Mouse (Mus musculus) G1E (cell line): ENCODE measurements around the gene Pnmal2.

ENCODE experiments used
- CTCF ChIP-seq: IDR thresholded peaks from 2 replicates; pipeline ENCODE4 v1.5.1; 2012; ENCODE audit warnings: low read depth, low read length, inconsistent platforms, mixed read lengths
- GATA1 ChIP-seq: IDR thresholded peaks from 2 replicates; pipeline ENCODE4 v1.6.1; 2012; ENCODE audit warnings: borderline replicate concordance, low read length, inconsistent platforms, mixed read lengths
- GATA2 ChIP-seq: IDR thresholded peaks from 2 replicates; pipeline ENCODE4 v1.6.1; 2012; ENCODE audit warnings: low read depth, low read length, inconsistent platforms, borderline replicate concordance
- POLR2AphosphoS5 ChIP-seq: IDR thresholded peaks from 2 replicates; pipeline ENCODE4 v1.6.1; 2012; ENCODE audit warnings: low read depth, low read length, inconsistent platforms; ENCODE audit not compliant: insufficient replicate concordance

- TF ChIP-seq CTCF, result no peak
- no peak for TF ChIP-seq POLR2AphosphoS5
- no peak for TF ChIP-seq GATA1
- TF ChIP-seq GATA2, result no peak
Measured at GRCm38 (mm10) chr7:16946441-16947348, 2.2 kb downstream of the Pnmal2 start.
